Mouse (Mus musculus): Measurements from ENCODE around the gene Rtn3. TPM values are rescaled to one million over a fixed set of nuclear protein-coding genes. Genes with fewer than 3 reads are reported as not detected.
A peak's percentile ranks its signal among the peaks of the same experiment; 100 is the strongest.

Gene Rtn3
- polyA plus RNA-seq, 1 experiment from 2014 or later: 116 TPM

DNA sequence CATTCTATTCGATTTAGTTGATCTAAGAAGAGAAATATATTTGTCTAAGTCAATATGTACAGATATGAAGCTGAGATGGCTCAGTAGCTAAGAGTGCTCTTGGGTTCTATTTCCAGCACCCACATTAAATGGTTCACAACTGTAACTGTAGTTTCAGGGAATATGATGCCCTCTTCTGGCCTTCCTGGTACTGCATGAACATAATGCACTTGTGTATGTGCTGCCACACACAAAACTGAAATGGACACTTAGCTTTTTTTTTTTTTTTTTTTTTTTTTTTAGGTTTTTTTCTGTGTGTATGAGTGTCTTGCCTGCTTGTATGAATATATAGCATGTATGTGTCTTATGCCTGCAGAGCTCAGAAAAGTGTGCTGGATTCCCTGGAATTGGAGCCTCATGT is 40.2 kb upstream of the Rtn3 start:
- no peak overlapping the region for H3K4me2 ChIP-seq (replicated peaks; ENCODE audit: low read depth)
- WGBS: 92% methylated on average over 1 of the region's 1 CpGs
- peaks cover 14% of the 10 kb centered on the region for H3K36me3 ChIP-seq (ENCODE audit: control insufficient read depth, insufficient read depth, low read length)
- H3K4me3 ChIP-seq (ENCODE audit: low read depth, low read length): no peak overlapping the region
- no peaks in the 10 kb centered on the region for H3K9me3 ChIP-seq (ENCODE audit: control insufficient read depth, low read length)
- no peaks in the 10 kb centered on the region for H3K27me3 ChIP-seq (ENCODE audit: control insufficient read depth, insufficient read depth, low read length)
- no peak overlapping the region for H3K9ac ChIP-seq (ENCODE audit: low read length)
- no peak overlapping the region for H3K27ac ChIP-seq (replicated peaks)
- TF ChIP-seq CTCF (IDR thresholded peaks at IDR 0.05; ENCODE audit: low read depth) (peak; percentile 53), EP300 (optimal IDR thresholded peaks at IDR 0.05) (no peak)
- no peaks in the 10 kb centered on the region for H3K4me1 ChIP-seq (replicated peaks; ENCODE audit: control insufficient read depth, insufficient read depth)
- DNase-seq (ENCODE audit: low spot score) (no peak), ATAC-seq (ENCODE audit: low FRiP score, low TSS enrichment) (no peak)

DNA sequence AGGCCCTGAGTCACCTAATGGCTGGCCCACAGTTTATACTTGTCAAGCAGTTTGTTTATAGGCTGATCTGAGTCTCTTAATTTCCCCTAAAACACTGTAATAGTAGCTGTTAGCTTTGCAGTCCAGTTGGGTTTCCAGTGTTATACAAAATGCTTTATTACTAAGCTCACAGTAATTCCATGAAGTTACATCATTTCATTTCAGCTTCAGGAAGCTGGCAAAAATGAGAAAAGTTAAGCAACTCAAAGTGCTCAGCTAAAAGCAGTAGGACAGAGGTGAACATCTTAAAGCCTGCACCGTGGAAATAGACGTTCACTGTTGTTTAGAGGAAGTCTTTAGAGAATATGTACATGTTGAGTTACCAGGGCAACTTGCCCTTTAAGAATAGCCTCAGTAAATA is 39.8 kb upstream of the Rtn3 start:
- TF ChIP-seq EP300 (optimal IDR thresholded peaks at IDR 0.05): no peak
- TF ChIP-seq CTCF (IDR thresholded peaks at IDR 0.05; ENCODE audit: low read depth): no peak
- Histone ChIP-seq H3K4me3 (ENCODE audit: low read depth, low read length) (no peak overlapping the region), H3K4me1 (replicated peaks; ENCODE audit: control insufficient read depth, insufficient read depth) (no peaks in the 10 kb centered on the region), H3K27me3 (ENCODE audit: control insufficient read depth, insufficient read depth, low read length) (no peaks in the 10 kb centered on the region), H3K9me3 (ENCODE audit: control insufficient read depth, low read length) (no peaks in the 10 kb centered on the region), H3K4me2 (replicated peaks; ENCODE audit: low read depth) (no peak overlapping the region), H3K27ac (replicated peaks) (no peak overlapping the region), H3K9ac (ENCODE audit: low read length) (no peak overlapping the region), H3K36me3 (ENCODE audit: control insufficient read depth, insufficient read depth, low read length) (peaks cover 14% of the 10 kb centered on the region)
- ATAC-seq (ENCODE audit: low FRiP score, low TSS enrichment) (no peak), DNase-seq (ENCODE audit: low spot score) (no peak)
- 88% methylated on average over 2 of the region's 2 CpGs for WGBS

DNA sequence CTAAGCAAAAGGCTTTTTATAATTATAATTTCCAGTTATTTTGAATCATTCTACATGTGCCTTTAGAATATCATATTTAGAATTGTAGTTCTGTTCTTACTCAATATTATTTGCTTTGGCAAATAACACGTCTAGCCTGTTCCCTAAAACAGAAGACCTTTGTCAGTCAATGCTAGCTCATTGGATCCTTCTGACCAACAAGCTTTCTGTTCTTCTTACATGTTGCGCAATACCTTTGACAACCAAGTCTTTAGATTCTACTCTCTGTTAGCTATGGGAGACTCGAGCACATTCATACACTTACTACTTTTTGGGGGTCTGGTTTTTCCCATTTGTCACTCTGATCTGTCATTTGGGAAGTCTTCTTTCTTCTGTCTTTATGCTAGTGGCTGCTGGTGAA is 38.5 kb upstream of the Rtn3 start:
- DNase-seq (ENCODE audit: low spot score) (no peak), ATAC-seq (ENCODE audit: low FRiP score, low TSS enrichment) (no peak)
- TF ChIP-seq EP300 (optimal IDR thresholded peaks at IDR 0.05) (no peak), CTCF (IDR thresholded peaks at IDR 0.05; ENCODE audit: low read depth) (no peak)
- Histone ChIP-seq H3K9me3 (ENCODE audit: control insufficient read depth, low read length) (no peaks in the 10 kb centered on the region), H3K4me2 (replicated peaks; ENCODE audit: low read depth) (no peak overlapping the region), H3K27ac (replicated peaks) (no peak overlapping the region), H3K9ac (ENCODE audit: low read length) (no peak overlapping the region), H3K4me3 (ENCODE audit: low read depth, low read length) (no peak overlapping the region), H3K4me1 (replicated peaks; ENCODE audit: control insufficient read depth, insufficient read depth) (no peaks in the 10 kb centered on the region), H3K27me3 (ENCODE audit: control insufficient read depth, insufficient read depth, low read length) (no peaks in the 10 kb centered on the region), H3K36me3 (ENCODE audit: control insufficient read depth, insufficient read depth, low read length) (peaks cover 14% of the 10 kb centered on the region)
- WGBS: 88% methylated on average over 3 of the region's 3 CpGs

DNA sequence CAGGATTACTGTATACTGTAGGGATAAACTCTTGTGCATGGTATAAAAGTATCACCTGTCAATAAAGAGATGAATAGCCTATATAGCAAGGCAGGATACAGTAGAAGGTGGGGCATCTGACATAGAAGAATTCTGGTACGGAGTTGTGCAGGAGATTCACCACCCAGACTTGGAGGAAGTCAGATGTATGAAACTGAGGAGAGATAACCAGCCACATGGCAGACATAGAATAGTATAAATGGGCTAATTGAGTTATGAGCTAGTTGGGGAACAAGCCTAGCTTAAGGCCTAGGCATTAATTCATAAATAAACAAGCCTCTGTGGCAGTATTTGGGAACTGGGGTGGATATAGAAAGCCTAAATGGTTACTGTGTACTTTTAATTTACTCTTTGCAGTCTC is 33.4 kb upstream of the Rtn3 start:
- Histone ChIP-seq H3K4me1 (replicated peaks; ENCODE audit: control insufficient read depth, insufficient read depth) (no peaks in the 10 kb centered on the region), H3K4me2 (replicated peaks; ENCODE audit: low read depth) (no peak overlapping the region), H3K9me3 (ENCODE audit: control insufficient read depth, low read length) (no peaks in the 10 kb centered on the region), H3K27ac (replicated peaks) (no peak overlapping the region), H3K9ac (ENCODE audit: low read length) (no peak overlapping the region), H3K36me3 (ENCODE audit: control insufficient read depth, insufficient read depth, low read length) (peaks cover 11% of the 10 kb centered on the region; the same call in 1 of the 2 replicates), H3K27me3 (ENCODE audit: control insufficient read depth, insufficient read depth, low read length) (no peaks in the 10 kb centered on the region), H3K4me3 (ENCODE audit: low read depth, low read length) (no peak overlapping the region)
- no peak for TF ChIP-seq CTCF (IDR thresholded peaks at IDR 0.05; ENCODE audit: low read depth)
- no peak for TF ChIP-seq EP300 (optimal IDR thresholded peaks at IDR 0.05)
- ATAC-seq (ENCODE audit: low FRiP score, low TSS enrichment): no peak
- 74% methylated on average over 1 of the region's 1 CpGs for WGBS
- DNase-seq (ENCODE audit: low spot score): no peak

DNA sequence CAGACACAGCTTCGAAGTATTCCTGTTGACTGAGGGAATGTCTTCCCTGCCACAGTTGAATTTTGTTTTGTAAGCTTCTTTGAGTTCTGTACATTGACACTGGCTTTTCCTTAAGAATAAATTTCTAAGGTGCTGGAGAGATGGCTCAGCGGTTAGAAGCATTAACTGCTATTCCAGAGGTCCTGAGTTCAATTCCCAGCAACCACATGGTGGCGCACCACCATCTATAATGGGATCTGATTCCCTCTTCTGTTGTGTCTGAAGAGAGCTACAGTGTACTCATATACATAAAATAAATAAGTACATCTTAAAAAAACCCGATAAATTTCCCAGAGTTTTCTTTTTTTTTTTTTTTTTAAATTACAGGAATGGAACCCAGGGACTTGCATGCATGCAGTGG is 24.9 kb upstream of the Rtn3 start:
- Histone ChIP-seq H3K27ac (replicated peaks) (no peak overlapping the region), H3K36me3 (ENCODE audit: control insufficient read depth, insufficient read depth, low read length) (peaks cover 5% of the 10 kb centered on the region), H3K9me3 (ENCODE audit: control insufficient read depth, low read length) (no peaks in the 10 kb centered on the region), H3K4me2 (replicated peaks; ENCODE audit: low read depth) (no peak overlapping the region), H3K4me3 (ENCODE audit: low read depth, low read length) (no peak overlapping the region), H3K27me3 (ENCODE audit: control insufficient read depth, insufficient read depth, low read length) (no peaks in the 10 kb centered on the region), H3K9ac (ENCODE audit: low read length) (no peak overlapping the region), H3K4me1 (replicated peaks; ENCODE audit: control insufficient read depth, insufficient read depth) (no peaks in the 10 kb centered on the region)
- no peak for TF ChIP-seq EP300 (optimal IDR thresholded peaks at IDR 0.05)
- peak; percentile 47 for TF ChIP-seq CTCF (IDR thresholded peaks at IDR 0.05; ENCODE audit: low read depth)
- ATAC-seq (ENCODE audit: low FRiP score, low TSS enrichment) (no peak), DNase-seq (ENCODE audit: low spot score) (no peak)
- 83% methylated on average over 4 of the region's 4 CpGs for WGBS

DNA sequence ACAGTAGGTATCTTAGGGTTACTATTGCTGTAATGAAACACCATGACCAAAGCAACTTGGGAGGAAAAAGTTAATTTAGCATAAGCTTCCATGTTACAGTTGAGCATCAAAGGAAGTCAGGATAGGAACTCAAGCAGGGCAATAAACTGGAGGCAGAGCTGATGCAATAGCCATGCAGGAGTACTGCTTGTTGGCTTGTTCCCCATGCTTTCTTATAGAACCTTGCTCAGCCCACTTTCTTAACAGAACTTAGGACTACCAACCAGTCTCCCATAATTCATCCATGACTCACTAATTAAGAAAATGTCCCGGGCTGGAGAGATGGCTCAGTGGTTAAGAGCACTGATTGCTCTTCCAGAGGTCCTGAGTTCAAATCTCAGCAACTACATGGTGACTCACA is 23.2 kb upstream of the Rtn3 start:
- no peak for DNase-seq (ENCODE audit: low spot score)
- Histone ChIP-seq H3K27ac (replicated peaks) (no peak overlapping the region), H3K4me3 (ENCODE audit: low read depth, low read length) (no peak overlapping the region), H3K4me1 (replicated peaks; ENCODE audit: control insufficient read depth, insufficient read depth) (no peaks in the 10 kb centered on the region), H3K27me3 (ENCODE audit: control insufficient read depth, insufficient read depth, low read length) (no peaks in the 10 kb centered on the region), H3K9me3 (ENCODE audit: control insufficient read depth, low read length) (no peaks in the 10 kb centered on the region), H3K9ac (ENCODE audit: low read length) (no peak overlapping the region), H3K4me2 (replicated peaks; ENCODE audit: low read depth) (no peak overlapping the region), H3K36me3 (ENCODE audit: control insufficient read depth, insufficient read depth, low read length) (peaks cover 5% of the 10 kb centered on the region)
- no peak for ATAC-seq (ENCODE audit: low FRiP score, low TSS enrichment)
- TF ChIP-seq EP300 (optimal IDR thresholded peaks at IDR 0.05) (no peak), CTCF (IDR thresholded peaks at IDR 0.05; ENCODE audit: low read depth) (no peak)
- WGBS: 79% methylated on average over 1 of the region's 1 CpGs
